Mouse (Mus musculus) lung, postnatal 14 days (tissue): ENCODE data around the gene Zfp36l1.

Experiments
- DNase-seq: peaks from one replicate; pipeline ENCODE4 v3.0.0; 2021

The Zfp36l1 gene

DNA sequence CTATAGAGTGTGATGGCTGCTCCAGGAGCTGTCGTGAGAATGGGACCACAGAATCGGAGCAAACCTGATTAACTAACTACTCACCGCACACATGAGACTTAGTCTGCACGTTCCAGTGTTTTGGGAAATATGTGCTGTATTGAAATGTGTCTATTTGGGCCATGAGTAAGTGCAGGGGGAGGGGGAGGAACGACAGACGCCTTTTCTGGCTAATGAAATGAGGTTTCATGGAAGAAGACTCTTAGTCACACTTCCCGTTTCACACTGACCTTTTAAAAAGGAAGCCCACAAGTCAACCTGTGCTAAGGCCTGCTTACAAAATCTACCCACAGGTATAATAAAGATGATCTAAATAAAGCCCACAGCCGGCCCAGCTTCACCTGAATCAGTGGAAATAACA lies 47.8 kb downstream of the Zfp36l1 start:
- no peak for DNase-seq

DNA sequence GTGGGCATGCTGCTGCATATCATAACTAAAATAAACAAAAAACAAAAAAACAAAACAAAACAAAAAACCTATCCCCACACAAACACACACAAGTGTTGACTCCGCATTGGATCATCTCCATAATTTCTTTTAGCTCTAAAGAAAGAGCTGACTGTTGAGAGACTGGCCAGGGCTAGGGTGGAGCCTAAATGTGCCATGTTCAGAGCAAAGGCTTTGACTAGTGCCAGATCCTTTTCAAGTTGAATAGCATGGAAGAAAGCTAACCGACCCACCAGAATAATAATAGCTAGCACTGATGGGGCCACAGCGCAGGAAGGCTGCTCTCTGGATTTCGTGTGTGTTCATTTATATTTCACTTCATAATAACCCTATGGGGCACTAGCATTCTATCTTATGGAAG lies 48.5 kb downstream of the Zfp36l1 start:
- no peak for DNase-seq

- DNase-seq: no peak
Observed at GRCm38 (mm10) chr12:80063402-80064150, 49.2 kb downstream of the Zfp36l1 start.

DNA sequence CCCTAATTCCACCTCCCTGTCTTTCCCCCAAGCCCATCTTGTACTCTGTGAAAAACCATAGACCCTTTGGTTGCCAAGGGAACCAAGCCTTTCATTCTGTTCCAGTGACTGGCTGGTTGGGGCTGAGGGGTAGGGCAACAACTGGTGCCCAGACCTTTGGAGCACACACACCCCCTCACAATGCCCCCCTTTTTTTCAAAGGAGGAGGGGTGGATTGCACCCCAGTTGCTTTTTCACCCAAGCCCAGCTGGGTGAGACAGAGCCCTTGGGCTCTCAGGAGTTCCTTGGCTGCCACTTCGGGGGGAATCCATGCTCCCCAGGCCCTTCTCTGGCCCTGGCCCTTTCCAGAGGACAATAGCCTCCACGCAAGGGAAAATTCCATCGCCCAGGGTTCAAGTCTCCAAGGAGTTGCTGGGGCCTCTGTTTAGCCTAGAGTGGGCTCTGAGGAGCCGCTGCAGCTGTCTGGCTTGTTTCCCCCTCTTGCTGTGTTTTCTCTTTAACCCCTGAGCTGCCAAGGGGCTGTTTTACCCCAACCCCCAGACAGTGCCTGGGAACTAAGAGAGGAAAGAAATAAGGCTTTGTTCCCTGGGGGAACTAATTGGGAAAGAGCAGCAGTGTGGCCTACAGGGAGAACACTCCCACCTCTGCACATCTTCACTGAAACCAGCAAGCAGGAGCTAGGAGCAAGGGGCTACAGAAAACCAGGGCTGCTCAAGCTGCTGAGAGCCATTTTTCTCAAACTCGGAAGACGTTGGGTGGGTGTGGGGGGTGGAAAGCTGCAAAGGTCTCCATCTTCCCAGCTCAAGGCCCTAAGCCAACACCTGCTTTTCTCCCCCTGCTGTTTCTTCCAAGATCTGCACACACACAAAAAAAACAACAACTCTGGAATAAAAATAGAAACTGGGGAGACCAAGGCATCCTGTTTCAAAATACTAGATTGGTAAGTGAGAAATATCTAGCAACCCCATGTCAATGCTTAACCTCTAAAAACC lies 50.1 kb downstream of the Zfp36l1 start:
- DNase-seq: no peak

DNA sequence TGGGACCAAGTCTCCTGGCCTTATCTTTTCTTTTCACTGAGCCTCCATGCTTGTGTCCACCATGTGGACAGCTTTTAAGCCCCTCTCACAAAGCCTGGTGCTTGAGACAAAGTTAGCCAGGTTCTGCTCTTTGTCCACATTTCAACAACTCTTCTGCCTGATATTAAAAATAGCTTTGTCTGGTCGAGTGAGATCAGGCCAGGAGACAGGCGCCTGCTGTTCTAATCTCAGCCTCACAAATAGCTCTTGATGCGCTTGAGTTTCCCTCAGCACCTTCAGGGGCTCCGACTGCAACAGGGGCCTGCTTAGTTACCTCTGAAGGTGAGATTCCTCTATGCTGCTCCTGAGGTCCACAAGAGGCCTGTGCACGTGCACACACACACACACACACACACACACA lies 51.0 kb downstream of the Zfp36l1 start:
- DNase-seq: no peak

DNA sequence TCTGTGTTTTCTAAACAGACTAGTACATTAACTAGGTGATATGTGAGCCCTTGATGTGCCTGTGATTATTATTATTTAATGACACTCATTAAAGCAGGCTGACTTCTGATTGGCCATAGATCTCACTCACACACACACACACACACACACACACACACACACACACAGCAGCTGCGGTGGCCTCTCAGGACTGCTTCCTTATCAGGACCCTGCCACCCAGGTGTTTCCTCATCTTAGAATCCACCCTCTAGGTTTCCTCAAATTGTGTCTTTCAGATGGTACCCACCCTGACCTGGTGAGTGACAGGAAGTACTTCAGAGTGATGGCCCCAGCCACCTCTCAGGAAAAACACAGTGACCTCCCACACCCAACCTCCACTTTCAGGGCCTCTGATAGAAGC lies 52.0 kb downstream of the Zfp36l1 start:
- DNase-seq: no peak

DNA sequence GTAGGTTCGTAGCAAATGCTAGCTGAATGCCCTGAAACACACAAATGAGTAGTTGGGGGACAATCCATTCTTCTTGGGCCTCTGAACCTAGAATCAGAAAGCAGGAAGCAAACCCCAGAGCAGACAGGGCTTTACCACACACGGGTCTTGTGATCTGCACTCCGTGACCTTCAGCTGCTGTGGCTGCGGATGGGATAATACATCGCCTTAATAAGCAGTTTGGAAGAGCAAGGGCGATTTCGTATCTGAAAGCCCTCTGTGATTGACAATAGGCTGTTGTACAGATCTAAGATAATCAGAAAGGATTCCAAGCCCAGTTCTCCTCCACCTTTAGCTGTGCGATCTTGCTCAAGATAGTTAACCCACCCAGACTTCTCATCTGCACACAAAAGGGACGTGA lies 52.5 kb downstream of the Zfp36l1 start:
- no peak for DNase-seq

DNA sequence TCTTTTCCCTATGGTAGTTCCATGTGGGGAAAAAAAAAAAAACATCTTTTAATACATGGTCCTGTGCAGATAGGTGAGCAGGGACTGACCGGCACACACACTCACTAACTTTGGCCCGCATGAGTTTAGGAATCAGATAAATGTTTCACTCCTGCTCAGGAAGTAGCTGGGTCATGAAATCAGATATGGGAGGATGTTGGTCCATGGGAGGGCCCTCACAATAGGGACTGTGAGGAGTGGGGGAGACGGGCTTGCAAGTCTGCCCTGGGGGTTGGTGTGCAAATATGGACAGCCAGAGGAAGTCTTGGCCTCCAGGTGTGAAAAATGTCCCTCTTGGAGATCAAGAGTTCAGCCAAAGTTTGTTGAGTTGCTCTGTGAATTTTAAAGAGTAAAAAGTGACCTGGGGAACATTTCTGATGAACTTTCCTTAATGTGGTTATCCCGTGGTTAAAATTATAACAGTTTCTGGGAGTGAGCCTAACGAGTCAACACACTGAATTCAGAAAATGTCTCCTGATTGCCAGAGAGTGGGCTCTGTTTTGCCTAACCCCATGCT lies 53.0 kb downstream of the Zfp36l1 start:
- DNase-seq: no peak
